Mouse (Mus musculus) v-Abl transformed pro-B cells (cell line): Measurements from ENCODE around the gene Fgd3.

Experiments
- in situ Hi-C, 2 experiments: fragments of 400-800 bp; cut with MboI; formaldehyde crosslinking; loops; one replicate each; pipeline ENCODE4 v1.15.1; 2025; ENCODE audit not compliant: unreplicated experiment in 2 of 2

Fgd3 gene

GRCm38 (mm10) chr13:49224729-49225128 is 95.4 kb downstream of the Fgd3 start:
- in situ Hi-C loops = loop anchor here in 1 of 2 experiments (10.0 to 25.0 kb wide), 3 partner anchors 70 to 438 kb away; partner anchors contain the start of genes Cenpp and Nol8

- in situ Hi-C loops = loop anchor here in 1 of 2 experiments (10.0 to 25.0 kb wide), 3 partner anchors 70 to 438 kb away; partner anchors contain the start of genes Cenpp and Nol8
Observed at GRCm38 (mm10) chr13:49224314-49224713, 95.8 kb downstream of the Fgd3 start.

- in situ Hi-C loops = loop anchor here in 1 of 2 experiments (10.0 to 25.0 kb wide), 3 partner anchors 74 to 441 kb away; partner anchors contain the start of genes Cenpp and Nol8
Observed at GRCm38 (mm10) chr13:49220912-49221311, 99.2 kb downstream of the Fgd3 start.

- in situ Hi-C loops = loop anchor here (10.0 to 25.0 kb wide), 2 partner anchors 45 to 443 kb away; partner anchors contain the start of genes Cenpp (in 1 of the 2) and Nol8 (in 1 of the 2)
Observed at GRCm38 (mm10) chr13:49219367-49219766, 100.7 kb downstream of the Fgd3 start.

- in situ Hi-C loops = loop anchor here (10.0 to 25.0 kb wide), 2 partner anchors 46 to 444 kb away; partner anchors contain the start of genes Cenpp (in 1 of the 2) and Nol8 (in 1 of the 2)
Observed at GRCm38 (mm10) chr13:49218651-49219050, 101.5 kb downstream of the Fgd3 start.

GRCm38 (mm10) chr13:49216808-49217561 is 103.1 kb downstream of the Fgd3 start:
- in situ Hi-C loops = loop anchor here (10.0 to 25.0 kb wide), 2 partner anchors 48 to 445 kb away; partner anchors contain the start of genes Cenpp (in 1 of the 2) and Nol8 (in 1 of the 2)

GRCm38 (mm10) chr13:49216220-49216552 is 103.9 kb downstream of the Fgd3 start:
- in situ Hi-C loops = loop anchor here (10.0 to 25.0 kb wide), 2 partner anchors 49 to 446 kb away; partner anchors contain the start of genes Cenpp (in 1 of the 2) and Nol8 (in 1 of the 2)

- in situ Hi-C loops = loop anchor here (10.0 to 25.0 kb wide), 2 partner anchors 49 to 447 kb away; partner anchors contain the start of genes Cenpp (in 1 of the 2) and Nol8 (in 1 of the 2)
Observed at GRCm38 (mm10) chr13:49215504-49216219, 104.4 kb downstream of the Fgd3 start, which contains the start of gene Card19. Gene Card19 (minus strand): TSS chr13:49216037.

GRCm38 (mm10) chr13:49215128-49215503 is 105.0 kb downstream of the Fgd3 start:
- in situ Hi-C loops = loop anchor here (10.0 to 25.0 kb wide), 2 partner anchors 50 to 447 kb away; partner anchors contain the start of genes Cenpp (in 1 of the 2) and Nol8 (in 1 of the 2)

- in situ Hi-C loops = loop anchor here (10.0 to 25.0 kb wide), 2 partner anchors 50 to 448 kb away; partner anchors contain the start of genes Cenpp (in 1 of the 2) and Nol8 (in 1 of the 2)
Observed at GRCm38 (mm10) chr13:49214454-49214853, 105.7 kb downstream of the Fgd3 start.

- in situ Hi-C loops = loop anchor here (10.0 to 25.0 kb wide), 2 partner anchors 51 to 449 kb away; partner anchors contain the start of genes Cenpp (in 1 of the 2) and Nol8 (in 1 of the 2)
Observed at GRCm38 (mm10) chr13:49213531-49213932, 106.6 kb downstream of the Fgd3 start.

GRCm38 (mm10) chr13:49212711-49213500 is 107.2 kb downstream of the Fgd3 start:
- in situ Hi-C loops = loop anchor here (10.0 to 25.0 kb wide), 2 partner anchors 52 to 449 kb away; partner anchors contain the start of genes Cenpp (in 1 of the 2) and Nol8 (in 1 of the 2)
